Mouse (Mus musculus) testis, adult 2 months (tissue): ENCODE measurements around the gene Nt5e.

Experiments used
- CTCF ChIP-seq: fragments of 200-500 bp; IDR thresholded peaks from 2 replicates; pipeline ENCODE4 v1.5.1; 2012; ENCODE audit warnings: low read depth, mild to moderate bottlenecking, inconsistent platforms, low read length, moderate library complexity; ENCODE audit not compliant: control insufficient read depth, insufficient read depth, insufficient replicate concordance
- POLR2A ChIP-seq: fragments of 200-500 bp; IDR thresholded peaks from 2 replicates; pipeline ENCODE4 v1.6.1; 2012; ENCODE audit warnings: low read depth, mild to moderate bottlenecking, inconsistent platforms, low read length, moderate library complexity; ENCODE audit not compliant: control insufficient read depth

DNA sequence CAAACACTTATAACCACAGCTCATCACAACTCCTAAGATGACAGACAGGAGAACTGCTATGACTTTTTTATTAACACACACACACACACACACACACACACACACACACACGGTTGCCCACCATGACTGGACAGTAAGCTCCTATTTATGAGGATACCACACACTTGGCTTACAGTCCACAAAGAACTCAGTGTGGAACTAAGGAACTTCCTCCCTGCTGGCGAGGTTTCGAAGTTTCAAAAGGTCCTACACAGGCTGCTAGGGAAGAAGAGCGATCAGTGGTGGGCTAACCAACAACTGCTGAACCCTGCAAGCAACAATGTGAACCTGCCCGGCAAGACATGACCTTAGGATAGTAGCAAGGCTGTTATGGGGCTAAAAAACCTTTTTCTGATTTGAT, 50.5 kb downstream of the Nt5e start:
- TF ChIP-seq CTCF (no peak), POLR2A (no peak)
